Mouse (Mus musculus): Measurements from ENCODE around the gene Pgpep1l.

DNA sequence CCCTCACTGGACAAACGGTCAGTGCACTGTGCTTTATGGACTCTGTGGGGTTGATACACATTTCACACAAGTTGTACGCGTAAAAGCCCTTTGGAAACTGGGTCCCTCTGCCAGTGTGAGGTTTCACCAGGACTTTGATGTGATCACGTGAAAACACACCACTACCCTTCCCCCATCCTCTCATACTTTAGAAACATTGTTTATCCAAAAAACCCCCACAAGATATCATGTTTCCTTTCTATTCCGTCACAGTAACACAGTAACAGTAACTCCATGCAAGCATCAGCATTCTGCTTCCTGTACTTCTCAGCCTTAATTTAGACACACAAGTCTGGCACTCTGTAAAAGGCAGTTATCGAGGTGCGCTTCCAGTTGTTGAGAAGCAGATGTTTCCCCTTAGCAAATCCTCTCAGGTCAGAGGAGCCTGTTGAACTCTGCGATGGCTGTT lies 21.8 kb upstream of the Pgpep1l start:
- no peak for TF ChIP-seq CTCF (IDR thresholded peaks at IDR 0.05; ENCODE audit: extremely low read depth, insufficient read length, insufficient replicate concordance, low read depth, low read length)
- TF ChIP-seq POLR2A (IDR thresholded peaks at IDR 0.05; ENCODE audit: low read depth, low read length), result no peak

Data from small intestine, adult 2 months (tissue).